Mouse (Mus musculus) c-Kit-positive CD71-positive TER-119-negative erythroid progenitor cells, embryonic 14.5 days (primary cell): ENCODE data around the gene Gm7247.
"Not testable (repeated sequence)": the region's sequence is repeated elsewhere in the genome, so short reads cannot be mapped to it uniquely, and the experiment has no call there.

Experiments
- DNase-seq: peaks from one replicate; pipeline ENCODE4 v3.0.0-alpha.2; 2013; ENCODE audit warnings: low read depth

The Gm7247 gene

GRCm38 (mm10) chr14:51361456-51361855, at the start of gene Gm7247:
Gm7247 (plus strand) TSS chr14:51361756.
- DNase-seq, result no peak

- DNase-seq, result no peak
Measured at GRCm38 (mm10) chr14:51324001-51324400, 37.6 kb upstream of the Gm7247 start.

GRCm38 (mm10) chr14:51346027-51346426, 15.5 kb upstream of the Gm7247 start:
- DNase-seq, result no peak

- DNase-seq, result no peak
Measured at GRCm38 (mm10) chr14:51358111-51358982, 3.2 kb upstream of the Gm7247 start.

- no peak for DNase-seq
Measured at GRCm38 (mm10) chr14:51382805-51383204, 21.2 kb downstream of the Gm7247 start.

GRCm38 (mm10) chr14:51384351-51384750, 22.8 kb downstream of the Gm7247 start:
- no peak for DNase-seq

GRCm38 (mm10) chr14:51385741-51386140, 24.2 kb downstream of the Gm7247 start:
- DNase-seq, result no peak

GRCm38 (mm10) chr14:51387768-51388167, 26.2 kb downstream of the Gm7247 start:
- no peak for DNase-seq

- no peak for DNase-seq
Measured at GRCm38 (mm10) chr14:51388222-51388621, 26.7 kb downstream of the Gm7247 start.

- DNase-seq, result no peak
Measured at GRCm38 (mm10) chr14:51410520-51410919, 49.0 kb downstream of the Gm7247 start, which contains the start of gene Vmn2r88. Vmn2r88 (plus strand) TSS chr14:51410820.

GRCm38 (mm10) chr14:51423885-51424284, 62.3 kb downstream of the Gm7247 start:
- no peak for DNase-seq

GRCm38 (mm10) chr14:51430138-51430537, 68.6 kb downstream of the Gm7247 start:
- not testable (repeated sequence) for DNase-seq

GRCm38 (mm10) chr14:51434546-51434945, 73.0 kb downstream of the Gm7247 start:
- no peak for DNase-seq

- no peak for DNase-seq
Measured at GRCm38 (mm10) chr14:51435020-51435419, 73.5 kb downstream of the Gm7247 start.

- no peak for DNase-seq
Measured at GRCm38 (mm10) chr14:51438955-51439354, 77.4 kb downstream of the Gm7247 start.

- not testable (repeated sequence) for DNase-seq
Measured at GRCm38 (mm10) chr14:51451557-51451956, 90.0 kb downstream of the Gm7247 start, which contains the start of gene Vmn2r89. Vmn2r89 (plus strand) TSS chr14:51451857.

- not testable (repeated sequence) for DNase-seq
Measured at GRCm38 (mm10) chr14:51480278-51480677, 118.7 kb downstream of the Gm7247 start.

GRCm38 (mm10) chr14:51481332-51482015, 119.9 kb downstream of the Gm7247 start:
- DNase-seq, result not testable (repeated sequence)

- DNase-seq, result no peak
Measured at GRCm38 (mm10) chr14:51482051-51482715, 120.6 kb downstream of the Gm7247 start.

- DNase-seq, result not testable (repeated sequence)
Measured at GRCm38 (mm10) chr14:51482971-51483381, 121.4 kb downstream of the Gm7247 start.

- DNase-seq, result no peak
Measured at GRCm38 (mm10) chr14:51483671-51484070, 122.1 kb downstream of the Gm7247 start.

GRCm38 (mm10) chr14:51486111-51486510, 124.6 kb downstream of the Gm7247 start:
- no peak for DNase-seq
